Mouse (Mus musculus): ENCODE results near the gene Mief1. TPM values are rescaled to one million over a fixed set of nuclear protein-coding genes. Genes with fewer than 3 reads are reported as not detected.

Mief1 gene
- polyA plus RNA-seq, 1 experiment from 2014 or later, result 31.4 TPM

DNA sequence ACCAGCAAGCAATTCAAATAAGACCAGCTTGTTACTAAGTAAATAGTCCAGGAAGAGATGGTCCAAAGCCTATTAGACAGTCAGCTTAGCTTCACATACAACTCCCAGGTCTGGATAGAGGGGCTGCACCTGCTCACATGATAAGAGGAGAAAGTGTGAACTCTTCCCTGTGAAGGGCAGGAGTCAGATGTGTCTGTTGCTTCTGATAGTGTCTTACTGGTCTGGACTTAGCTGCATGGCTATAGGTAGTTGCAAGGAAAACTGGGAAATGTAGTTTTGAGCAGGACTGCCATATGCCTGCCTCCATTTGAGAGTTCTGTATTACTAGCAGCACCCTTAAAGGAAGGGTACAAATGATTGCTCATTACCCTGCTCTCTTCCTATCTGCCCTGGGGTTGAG is 20.1 kb upstream of the Mief1 start:
- H3K9me3 ChIP-seq (replicated peaks), result no peaks in the 10 kb centered on the region
- H3K4me2 ChIP-seq, result no peak overlapping the region
- H3K27ac ChIP-seq (ENCODE audit: poor library complexity, severe bottlenecking), result no peak overlapping the region
- no peak overlapping the region for H3K9ac ChIP-seq
- H3K36me3 ChIP-seq, result no peaks in the 10 kb centered on the region
- H3K27me3 ChIP-seq (replicated peaks), result peaks cover 12% of the 10 kb centered on the region
- H3K4me1 ChIP-seq (replicated peaks), result no peaks in the 10 kb centered on the region
- H3K4me3 ChIP-seq, result no peak overlapping the region
- no peak for ATAC-seq (ENCODE audit: insufficient number of reproducible peaks, low FRiP score)

DNA sequence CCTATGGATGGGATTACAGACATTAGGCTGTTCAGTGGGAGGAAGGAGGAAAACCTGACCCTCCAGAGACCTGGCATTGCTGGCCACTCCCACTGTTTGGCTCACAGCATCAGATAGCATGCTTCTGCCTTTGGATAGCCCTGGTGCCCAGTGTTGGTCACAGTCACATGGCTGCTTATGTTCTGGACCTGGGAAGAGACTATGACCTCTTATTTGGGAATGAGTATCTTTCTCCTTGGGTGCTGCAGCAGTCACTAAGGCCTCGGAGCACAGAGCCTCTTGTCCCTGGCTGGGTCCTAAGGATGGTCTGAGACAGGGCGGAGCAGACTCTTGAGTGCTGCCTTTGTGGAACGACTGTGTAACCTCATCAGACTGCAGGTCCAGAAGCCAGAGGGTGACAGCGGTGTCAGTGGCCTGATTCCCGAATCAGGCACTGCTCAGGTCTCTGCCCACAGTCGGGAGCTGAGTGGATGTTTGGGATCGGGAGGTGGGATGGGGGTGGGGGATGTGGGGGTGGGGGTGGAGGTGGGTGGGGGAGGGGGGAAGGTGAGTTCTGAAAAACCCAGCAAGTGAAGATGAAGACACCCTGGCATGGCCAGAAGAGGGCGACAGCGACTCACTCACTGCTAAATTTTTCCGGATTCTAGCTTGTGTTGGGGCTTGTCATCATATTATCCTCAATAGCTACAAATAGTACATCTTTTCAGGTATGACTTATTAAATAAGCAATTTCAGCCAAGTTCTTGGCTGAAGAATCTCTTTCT is 17.9 kb upstream of the Mief1 start:
- H3K27me3 ChIP-seq (replicated peaks), result peaks cover 8% of the 10 kb centered on the region
- no peaks in the 10 kb centered on the region for H3K9me3 ChIP-seq (replicated peaks)
- WGBS, result 13% methylated on average over 10 of the region's 10 CpGs
- no peak overlapping the region for H3K4me2 ChIP-seq
- H3K27ac ChIP-seq (ENCODE audit: poor library complexity, severe bottlenecking), result no peak overlapping the region
- ATAC-seq (ENCODE audit: insufficient number of reproducible peaks, low FRiP score), result 0 out of 2 replicates have a peak, but pooled peaks have one; percentile 17
- no peaks in the 10 kb centered on the region for H3K36me3 ChIP-seq
- peaks cover 8% of the 10 kb centered on the region for H3K4me1 ChIP-seq (replicated peaks)
- H3K4me3 ChIP-seq, result no peak overlapping the region
- H3K9ac ChIP-seq, result no peak overlapping the region

DNA sequence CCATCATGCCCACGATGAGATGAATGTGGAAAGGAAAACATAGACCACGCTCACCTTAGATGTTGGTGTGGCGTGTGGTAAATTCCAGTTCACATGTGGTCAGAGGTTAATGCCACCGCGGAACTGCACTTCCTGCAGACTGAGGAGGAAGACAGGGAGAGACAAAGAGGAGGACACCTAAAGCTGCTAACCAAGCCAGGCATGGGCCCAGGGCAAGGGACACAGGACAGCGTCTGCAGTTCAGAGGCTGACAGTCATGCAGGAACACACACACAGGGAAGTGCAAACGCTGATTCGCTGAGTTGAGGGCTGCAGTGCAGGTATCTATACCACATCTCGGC is 17.4 kb upstream of the Mief1 start:
- 56% methylated on average over 9 of the region's 9 CpGs for WGBS
- H3K9me3 ChIP-seq (replicated peaks), result no peaks in the 10 kb centered on the region
- H3K27me3 ChIP-seq (replicated peaks), result peaks cover 8% of the 10 kb centered on the region
- H3K27ac ChIP-seq (ENCODE audit: poor library complexity, severe bottlenecking), result no peak overlapping the region
- H3K36me3 ChIP-seq, result no peaks in the 10 kb centered on the region
- ATAC-seq (ENCODE audit: insufficient number of reproducible peaks, low FRiP score), result no peak
- peaks cover 8% of the 10 kb centered on the region for H3K4me1 ChIP-seq (replicated peaks)
- H3K4me2 ChIP-seq, result no peak overlapping the region
- no peak overlapping the region for H3K9ac ChIP-seq
- no peak overlapping the region for H3K4me3 ChIP-seq

DNA sequence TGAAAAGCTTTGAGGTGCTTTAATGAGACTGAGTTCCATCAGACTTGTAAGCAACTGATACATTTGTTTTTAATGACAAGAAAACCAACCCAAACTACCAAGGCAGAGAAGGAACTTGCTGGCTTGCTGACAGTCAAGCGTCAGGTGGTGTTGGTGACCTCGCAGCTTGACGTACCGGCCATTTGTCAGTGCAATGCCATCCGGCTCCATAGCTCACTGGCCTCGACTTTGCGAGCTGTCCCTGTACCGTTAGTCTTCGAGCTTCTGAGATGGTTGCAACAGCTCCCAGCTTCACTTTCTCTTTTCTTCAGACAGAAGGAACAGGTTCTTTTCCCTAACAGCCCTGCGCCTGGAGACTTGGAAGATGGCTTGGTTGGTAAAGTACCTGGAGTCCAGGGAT is 16.3 kb upstream of the Mief1 start:
- H3K27ac ChIP-seq (ENCODE audit: poor library complexity, severe bottlenecking), result no peak overlapping the region
- no peak overlapping the region for H3K9ac ChIP-seq
- no peak overlapping the region for H3K4me2 ChIP-seq
- peaks cover 8% of the 10 kb centered on the region for H3K4me1 ChIP-seq (replicated peaks)
- ATAC-seq (ENCODE audit: insufficient number of reproducible peaks, low FRiP score), result no peak
- no peaks in the 10 kb centered on the region for H3K9me3 ChIP-seq (replicated peaks)
- H3K27me3 ChIP-seq (replicated peaks), result peaks cover under 1% of the 10 kb centered on the region; the same call in 1 of the 2 replicates
- H3K36me3 ChIP-seq, result no peaks in the 10 kb centered on the region
- 78% methylated on average over 10 of the region's 10 CpGs for WGBS
- H3K4me3 ChIP-seq, result no peak overlapping the region

DNA sequence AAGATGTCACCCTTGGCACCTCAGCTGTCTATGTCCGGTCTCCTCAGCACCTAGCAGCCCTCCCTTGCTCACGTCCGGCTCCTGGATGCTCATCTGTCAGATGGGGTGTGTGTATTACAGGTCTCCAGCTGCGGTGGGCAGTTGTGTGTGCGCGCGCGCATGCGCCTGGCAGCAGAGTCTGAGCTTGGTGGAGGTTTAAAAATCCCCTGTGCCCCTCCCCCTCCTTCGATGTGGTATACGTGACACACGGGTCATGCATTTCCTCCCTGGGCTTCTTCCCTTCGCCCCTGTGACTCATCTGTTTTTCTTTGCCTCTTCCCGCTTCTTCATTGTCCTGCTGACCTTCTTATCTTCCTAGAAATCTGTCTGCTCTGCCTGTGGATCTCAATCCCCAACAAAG is 14.6 kb upstream of the Mief1 start:
- Histone ChIP-seq H3K4me1 (replicated peaks) (peaks cover 20% of the 10 kb centered on the region), H3K4me3 (no peak overlapping the region), H3K36me3 (no peaks in the 10 kb centered on the region), H3K4me2 (peak overlapping the region; percentile 45), H3K27me3 (replicated peaks) (no peaks in the 10 kb centered on the region; the same call in 1 of the 2 replicates), H3K9ac (0 out of 2 replicates have a peak overlapping the region, but pooled peaks have one; percentile 19), H3K27ac (ENCODE audit: poor library complexity, severe bottlenecking) (no peak overlapping the region), H3K9me3 (replicated peaks) (no peaks in the 10 kb centered on the region)
- peak; percentile 49; the same call in 1 of the 2 replicates for ATAC-seq (ENCODE audit: insufficient number of reproducible peaks, low FRiP score)
- WGBS, result 25% methylated on average over 14 of the region's 14 CpGs

DNA sequence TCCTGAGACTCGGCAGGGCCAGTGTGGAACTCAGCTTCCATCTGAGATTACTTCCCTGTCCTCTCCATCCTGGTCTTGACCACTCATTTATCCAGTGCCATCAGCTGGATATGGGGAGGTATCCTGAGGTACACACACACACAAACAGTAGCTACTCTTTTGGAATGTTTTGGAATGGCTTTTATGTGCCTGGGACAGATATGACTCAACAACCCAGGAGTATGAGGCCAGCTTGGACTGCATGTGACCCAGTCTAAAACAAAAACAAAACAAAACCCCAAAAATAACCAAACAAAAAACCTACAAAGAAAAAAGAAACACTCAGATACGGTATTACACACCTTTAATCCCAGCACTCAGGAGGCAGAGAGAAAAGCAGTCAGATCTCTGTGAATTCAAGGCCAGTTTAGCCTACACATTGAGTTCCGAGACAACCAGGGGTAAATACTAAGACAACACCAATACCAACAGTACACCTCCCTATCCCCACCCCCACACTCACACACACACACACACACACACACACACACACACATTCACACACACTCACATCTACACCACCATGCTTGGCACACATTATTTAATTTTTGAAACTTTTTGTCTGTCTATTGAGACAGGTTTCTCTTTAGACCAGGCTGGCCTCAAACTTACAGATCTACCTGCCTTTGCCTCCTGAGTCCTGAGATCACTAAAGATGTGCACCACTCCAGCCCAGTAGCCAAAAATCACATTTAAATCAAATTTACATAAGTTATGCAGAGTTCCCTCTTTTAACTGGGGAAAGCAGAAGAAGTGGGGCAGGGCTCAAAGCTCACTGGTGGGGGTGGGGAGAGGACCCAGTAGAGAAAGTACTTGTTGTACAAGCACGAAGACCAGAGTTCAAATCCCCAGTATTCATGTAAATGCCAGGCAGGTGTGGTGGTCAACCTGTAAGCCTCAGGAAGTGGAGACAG is 13.8 kb upstream of the Mief1 start:
- no peak; the same call in 1 of the 2 replicates for ATAC-seq (ENCODE audit: insufficient number of reproducible peaks, low FRiP score)
- peak overlapping the region; percentile 45 for H3K4me2 ChIP-seq
- no peak overlapping the region for H3K27ac ChIP-seq (ENCODE audit: poor library complexity, severe bottlenecking)
- H3K9ac ChIP-seq, result 0 out of 2 replicates have a peak overlapping the region, but pooled peaks have one; percentile 19
- H3K36me3 ChIP-seq, result no peaks in the 10 kb centered on the region
- H3K9me3 ChIP-seq (replicated peaks), result no peaks in the 10 kb centered on the region
- H3K27me3 ChIP-seq (replicated peaks), result no peaks in the 10 kb centered on the region
- H3K4me1 ChIP-seq (replicated peaks), result peaks cover 20% of the 10 kb centered on the region
- no peak overlapping the region for H3K4me3 ChIP-seq
- 58% methylated on average over 4 of the region's 4 CpGs for WGBS

DNA sequence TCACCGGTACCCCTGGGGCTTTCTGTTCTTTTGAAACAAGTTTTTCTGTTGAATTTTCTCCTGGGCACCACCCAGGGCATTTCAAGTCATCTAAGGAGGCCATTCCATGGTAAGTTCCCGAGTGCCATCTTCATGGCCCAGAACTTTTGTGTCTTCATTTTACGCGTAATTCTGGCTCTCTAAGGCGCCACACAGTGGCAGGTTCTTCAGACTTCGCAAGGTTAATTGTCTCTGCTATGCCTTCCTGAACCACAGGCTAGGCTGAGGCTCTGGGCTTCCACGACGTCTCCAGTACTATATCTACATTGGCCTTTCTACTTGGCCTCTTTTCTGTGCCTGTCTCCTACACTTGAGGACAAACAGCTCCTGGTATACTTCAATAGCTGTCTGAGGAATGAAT is 12.8 kb upstream of the Mief1 start:
- 57% methylated on average over 8 of the region's 8 CpGs for whole genome bisulfite sequencing
- H3K27ac ChIP-seq (ENCODE audit: poor library complexity, severe bottlenecking), result no peak overlapping the region
- H3K4me2 ChIP-seq, result no peak overlapping the region
- H3K9me3 ChIP-seq (replicated peaks), result no peaks in the 10 kb centered on the region
- H3K9ac ChIP-seq, result no peak overlapping the region
- no peaks in the 10 kb centered on the region for H3K36me3 ChIP-seq
- ATAC-seq (ENCODE audit: insufficient number of reproducible peaks, low FRiP score), result no peak
- H3K4me3 ChIP-seq, result no peak overlapping the region
- peaks cover 20% of the 10 kb centered on the region for H3K4me1 ChIP-seq (replicated peaks)
- H3K27me3 ChIP-seq (replicated peaks), result no peaks in the 10 kb centered on the region

DNA sequence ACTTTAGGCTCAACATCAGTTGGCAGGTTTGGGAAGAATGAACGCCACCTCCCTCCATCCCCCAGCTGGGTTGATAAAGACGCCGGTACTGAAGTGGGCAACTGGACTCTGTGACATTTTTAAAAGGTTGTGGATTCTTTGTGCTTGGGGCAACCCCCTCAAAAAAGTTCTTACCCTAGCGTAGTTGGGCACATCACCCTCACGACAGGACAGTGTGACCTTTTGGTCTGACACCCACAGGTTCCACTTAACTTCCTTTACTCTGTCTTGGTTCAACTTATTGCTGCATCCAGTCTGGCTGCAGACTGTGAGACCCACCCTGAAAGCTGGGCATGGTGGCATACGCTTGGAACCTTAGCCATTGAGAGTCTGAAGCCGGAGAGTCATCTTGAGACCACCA is 10.1 kb upstream of the Mief1 start:
- Histone ChIP-seq H3K4me2 (peak overlapping the region; percentile 7; the same call in 1 of the 2 replicates), H3K9me3 (replicated peaks) (no peaks in the 10 kb centered on the region), H3K27ac (ENCODE audit: poor library complexity, severe bottlenecking) (no peak overlapping the region), H3K4me3 (no peak overlapping the region), H3K9ac (no peak overlapping the region), H3K27me3 (replicated peaks) (no peaks in the 10 kb centered on the region), H3K36me3 (no peaks in the 10 kb centered on the region), H3K4me1 (replicated peaks) (peaks cover 20% of the 10 kb centered on the region)
- 57% methylated on average over 7 of the region's 7 CpGs for WGBS
- ATAC-seq (ENCODE audit: insufficient number of reproducible peaks, low FRiP score), result no peak

DNA sequence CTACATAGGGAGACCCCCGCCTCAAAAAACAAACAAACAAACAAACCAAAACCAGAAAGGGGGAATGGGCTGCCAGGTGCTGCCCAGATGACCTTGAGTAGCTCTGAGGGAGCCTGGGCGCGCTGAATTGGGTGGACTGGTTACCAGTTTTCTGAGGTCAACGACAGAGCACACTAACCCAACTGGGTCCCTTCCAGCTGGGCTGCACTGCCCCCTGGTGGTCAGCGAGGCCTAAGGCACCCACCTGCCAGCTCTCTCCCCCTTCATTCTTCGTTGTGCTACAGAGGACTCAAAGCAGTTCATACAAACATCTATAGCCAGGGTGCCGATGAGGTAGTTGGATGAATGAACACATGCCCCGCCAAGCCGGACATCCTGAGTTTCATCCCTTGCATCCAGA is 8.6 kb upstream of the Mief1 start:
- Histone ChIP-seq H3K4me2 (no peak overlapping the region), H3K9me3 (replicated peaks) (no peaks in the 10 kb centered on the region), H3K4me1 (replicated peaks) (peaks cover 12% of the 10 kb centered on the region), H3K9ac (no peak overlapping the region), H3K4me3 (no peak overlapping the region), H3K27me3 (replicated peaks) (no peaks in the 10 kb centered on the region), H3K36me3 (no peaks in the 10 kb centered on the region), H3K27ac (ENCODE audit: poor library complexity, severe bottlenecking) (no peak overlapping the region)
- 25% methylated on average over 9 of the region's 9 CpGs for WGBS
- ATAC-seq (ENCODE audit: insufficient number of reproducible peaks, low FRiP score), result 0 out of 2 replicates have a peak, but pooled peaks have one; percentile 37

DNA sequence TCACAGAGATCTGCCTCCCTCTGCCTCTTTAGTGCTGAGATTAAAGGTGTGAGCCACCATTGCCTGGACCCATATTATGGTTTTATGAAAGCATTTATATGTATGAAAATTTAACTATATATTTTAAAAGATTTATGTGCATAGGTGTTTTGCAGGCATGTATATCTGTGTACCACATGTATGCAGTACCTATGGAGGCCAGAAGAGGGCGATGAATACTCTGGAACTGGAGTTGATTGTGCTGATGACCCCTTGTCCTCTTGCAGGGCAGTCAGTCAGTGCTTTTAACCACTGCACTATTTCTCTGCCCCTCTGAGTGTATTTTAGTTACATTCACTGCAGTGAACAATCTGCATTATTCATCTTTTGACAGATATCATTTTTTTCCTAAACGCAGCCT is 8.0 kb upstream of the Mief1 start:
- no peaks in the 10 kb centered on the region for H3K36me3 ChIP-seq
- 46% methylated on average over 2 of the region's 2 CpGs for WGBS
- no peaks in the 10 kb centered on the region for H3K9me3 ChIP-seq (replicated peaks)
- H3K4me1 ChIP-seq (replicated peaks), result peaks cover 12% of the 10 kb centered on the region
- H3K9ac ChIP-seq, result no peak overlapping the region
- no peak; the same call in 1 of the 2 replicates for ATAC-seq (ENCODE audit: insufficient number of reproducible peaks, low FRiP score)
- H3K27ac ChIP-seq (ENCODE audit: poor library complexity, severe bottlenecking), result no peak overlapping the region
- H3K4me2 ChIP-seq, result no peak overlapping the region
- no peak overlapping the region for H3K4me3 ChIP-seq
- no peaks in the 10 kb centered on the region for H3K27me3 ChIP-seq (replicated peaks)

DNA sequence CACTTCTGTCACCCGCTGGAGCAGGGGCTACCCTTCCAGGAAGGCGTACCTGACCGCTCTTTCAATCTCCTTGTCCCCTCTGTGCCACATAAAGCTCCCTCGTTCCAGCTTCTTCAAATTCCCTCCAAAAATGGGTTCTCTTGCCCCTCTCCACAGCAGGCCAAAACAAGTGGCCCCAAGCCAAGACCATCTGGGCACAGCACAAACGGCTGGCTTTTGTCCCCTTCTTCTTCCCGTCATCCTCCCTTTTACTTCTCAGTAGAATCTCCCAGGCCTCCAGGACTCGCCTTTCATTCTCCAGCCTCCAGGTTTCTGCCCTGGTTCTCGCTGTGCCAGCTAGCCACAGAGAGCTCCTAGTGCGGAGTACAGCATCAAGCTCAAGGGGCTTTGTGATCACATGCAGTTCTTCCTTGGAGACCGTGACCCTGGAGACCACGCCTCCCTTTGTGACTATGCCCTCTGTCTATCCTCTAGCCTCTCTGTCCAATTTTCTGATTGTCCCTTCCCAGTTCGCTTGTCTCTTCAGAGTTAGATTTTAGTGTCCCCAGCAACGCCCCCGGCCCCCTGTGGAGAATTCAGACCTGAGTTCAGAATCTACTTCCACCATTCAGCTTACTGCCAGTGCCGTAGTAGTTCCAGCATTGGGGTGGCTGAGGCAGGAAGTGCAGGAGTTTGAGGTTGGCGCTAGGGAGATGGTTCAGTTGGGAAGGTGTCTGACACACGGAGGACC is 5.6 kb upstream of the Mief1 start:
- Histone ChIP-seq H3K4me1 (replicated peaks) (peaks cover 12% of the 10 kb centered on the region), H3K4me2 (no peak overlapping the region), H3K9me3 (replicated peaks) (no peaks in the 10 kb centered on the region), H3K27me3 (replicated peaks) (no peaks in the 10 kb centered on the region), H3K27ac (ENCODE audit: poor library complexity, severe bottlenecking) (no peak overlapping the region), H3K9ac (no peak overlapping the region), H3K4me3 (no peak overlapping the region), H3K36me3 (no peaks in the 10 kb centered on the region)
- WGBS, result 74% methylated on average over 17 of the region's 17 CpGs
- ATAC-seq (ENCODE audit: insufficient number of reproducible peaks, low FRiP score), result no peak

Data from heart, embryonic 12.5 days (tissue).